Mouse (Mus musculus) heart, postnatal 0 days (tissue): Measurements from ENCODE around the gene Sun1.

Experiments
- CTCF ChIP-seq: IDR thresholded peaks from 2 replicates; pipeline ENCODE4 v1.5.1; 2016; ENCODE audit warnings: antibody characterized with exemption, control low read depth, low read depth
- EP300 ChIP-seq: IDR thresholded peaks from 2 replicates; pipeline ENCODE4 v1.6.1; 2016; ENCODE audit warnings: antibody characterized with exemption, low read depth

- TF ChIP-seq CTCF (no peak), EP300 (no peak)
These were observed 16.8 kb upstream of the Sun1 start for GRCm38 (mm10) chr5:139183601-139184000.
